Mouse (Mus musculus) forebrain, embryonic 10.5 days (tissue): ENCODE measurements around the gene Mybpc2. TPM values are rescaled to one million over a fixed set of nuclear protein-coding genes. Genes with fewer than 3 reads are reported as not detected.

ENCODE experiments used
- DNase-seq: peaks from one replicate; pipeline ENCODE4 v3.0.0-alpha.2; 2017; ENCODE audit warnings: low spot score; ENCODE audit errors: extremely low spot score
- H3K27ac ChIP-seq: fragments of 300-500 bp; sonication (generic); 2 replicates; pipeline ENCODE4 v1.5.1; 2016; ENCODE audit warnings: mild to moderate bottlenecking
- H3K27me3 ChIP-seq: fragments of 300-500 bp; sonication (generic); 2 replicates; pipeline ENCODE4 v1.6.1; 2016; ENCODE audit warnings: mild to moderate bottlenecking; ENCODE audit not compliant: poor library complexity, severe bottlenecking
- H3K36me3 ChIP-seq: fragments of 300-500 bp; sonication (generic); replicated peaks from 2 replicates; pipeline ENCODE4 v1.6.1; 2016; ENCODE audit warnings: mild to moderate bottlenecking, moderate library complexity
- H3K4me1 ChIP-seq: fragments of 300-500 bp; sonication (generic); 2 replicates; pipeline ENCODE4 v1.6.1; 2016
- H3K4me3 ChIP-seq: fragments of 300-500 bp; sonication (generic); 2 replicates; pipeline ENCODE4 v1.5.1; 2016; ENCODE audit warnings: mild to moderate bottlenecking, moderate library complexity
- H3K9me3 ChIP-seq: fragments of 300-500 bp; sonication (generic); 2 replicates; pipeline ENCODE4 v1.6.1; 2016; ENCODE audit warnings: mild to moderate bottlenecking, moderate library complexity
- WGBS: fragments of 180-500 bp; shearing (Covaris S2); methylation state at CpG from one replicate; pipeline ENCODE4 v1.1.7; 2016; 5-methylcytosine and 5-hydroxymethylcytosine counted together
- polyA plus RNA-seq: library from polyadenylated mRNA; unstranded; fragments of >200 nt; fragmentation: Nextera tagmentation; extraction: Ambion mirVana; gene quantifications from 2 replicates; pipeline ENCODE4 v1.2.1, GENCODE M21; 2016

Mybpc2 gene
- 0.06 and 0.12 TPM in 2 replicates for polyA plus RNA-seq

DNA sequence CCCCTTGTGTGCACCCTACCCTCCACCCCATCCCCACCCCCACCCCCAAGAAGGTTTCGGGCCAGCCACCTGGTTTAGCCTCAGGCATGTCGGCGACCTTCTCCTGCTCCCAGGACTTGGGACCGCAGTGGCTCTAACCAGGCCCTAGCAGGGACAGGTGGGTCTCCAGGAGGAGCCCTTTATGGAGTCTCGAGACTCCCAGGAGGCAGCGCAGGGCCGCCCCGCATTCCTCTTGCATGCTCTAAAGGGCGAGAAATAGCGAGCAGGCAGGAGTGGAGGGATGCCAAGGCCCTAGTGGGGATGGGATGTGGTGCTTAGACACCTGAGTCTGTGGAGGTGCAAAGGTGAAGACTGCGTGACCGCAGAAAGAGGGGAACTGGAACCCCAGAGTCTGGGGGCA, at the start of gene Mybpc2:
Mybpc2 (minus strand) TSS at position 155 of the 400 bp plus-strand sequence.
- 30% methylated on average over 12 of the region's 12 CpGs for WGBS
- H3K27ac ChIP-seq: peak within 1 kb of the TSS; percentile 40; the same call in 1 of the 2 replicates
- peaks cover 90% of the 10 kb centered on the region for H3K27me3 ChIP-seq
- peaks cover 36% of the 10 kb centered on the region for H3K4me1 ChIP-seq
- no peaks in the 10 kb centered on the region for H3K36me3 ChIP-seq
- no peaks in the 10 kb centered on the region for H3K9me3 ChIP-seq
- DNase-seq: no peak
- H3K4me3 ChIP-seq: peak within 1 kb of the TSS; percentile 22; the same call in 1 of the 2 replicates

DNA sequence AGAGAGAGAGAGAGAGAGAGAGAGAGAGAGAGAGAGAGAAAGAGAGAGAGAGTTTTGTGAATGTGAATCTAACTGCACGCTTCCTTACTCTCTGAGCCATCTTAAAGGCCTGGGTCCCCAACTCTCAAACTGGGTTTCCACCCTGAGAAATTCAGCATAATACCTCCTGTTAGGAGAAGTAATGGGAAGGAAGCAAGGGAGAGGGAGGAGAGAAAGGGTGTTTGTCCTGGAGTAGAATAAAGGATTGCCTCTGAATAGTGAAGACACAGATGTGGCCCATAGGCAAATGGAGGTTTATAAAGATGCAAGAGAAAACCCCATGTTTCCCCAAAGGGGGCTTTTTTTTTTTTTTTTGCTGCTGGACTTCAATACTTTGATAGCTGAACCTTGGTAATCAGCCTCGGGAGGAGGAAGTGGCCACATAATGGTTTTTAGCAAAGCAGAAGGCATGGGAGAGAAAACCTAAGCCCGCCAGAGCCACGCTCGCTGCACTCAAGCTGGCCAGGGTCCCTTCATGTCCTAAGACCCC, 48.6 kb upstream of the Mybpc2 start:
- Histone ChIP-seq H3K4me1 (peaks cover 15% of the 10 kb centered on the region), H3K9me3 (no peaks in the 10 kb centered on the region), H3K36me3 (no peaks in the 10 kb centered on the region), H3K27me3 (peaks cover 22% of the 10 kb centered on the region; the same call in 1 of the 2 replicates), H3K4me3 (no peak overlapping the region), H3K27ac (no peak overlapping the region)
- 77% methylated on average over 5 of the region's 5 CpGs for WGBS
- no peak for DNase-seq

DNA sequence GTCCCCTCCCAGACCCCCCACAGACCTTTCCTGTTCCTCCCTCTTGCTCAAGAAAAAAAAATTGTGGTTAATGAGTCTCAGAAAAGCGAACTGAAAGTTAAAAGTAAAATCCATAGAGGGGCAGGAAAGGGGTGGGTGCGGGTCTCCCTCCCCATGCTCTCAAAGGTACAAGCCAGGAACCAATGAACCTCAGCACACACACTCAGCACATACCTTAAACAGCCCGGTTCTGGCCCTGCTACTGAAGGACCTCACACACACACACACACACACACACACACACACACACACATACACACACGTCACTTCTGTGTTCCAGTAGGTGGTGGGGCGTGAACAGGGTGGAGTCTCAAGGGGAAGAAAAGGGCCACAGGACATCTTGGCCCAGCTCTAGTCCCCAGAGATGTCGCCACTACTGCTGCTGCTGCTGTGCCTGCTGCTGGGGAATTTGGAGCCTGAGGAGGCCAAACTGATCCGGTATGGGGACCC, 47.8 kb upstream of the Mybpc2 start, which contains the start of gene Napsa:
Napsa (plus strand) TSS at position 168 of the 489 bp plus-strand sequence.
- H3K4me1 ChIP-seq: peaks cover 15% of the 10 kb centered on the region
- no peak for DNase-seq
- no peaks in the 10 kb centered on the region for H3K9me3 ChIP-seq
- no peak within 1 kb of the TSS for H3K4me3 ChIP-seq
- H3K27me3 ChIP-seq: peaks cover 25% of the 10 kb centered on the region; the same call in 1 of the 2 replicates
- H3K36me3 ChIP-seq: no peaks in the 10 kb centered on the region
- no peak within 1 kb of the TSS for H3K27ac ChIP-seq
- 40% methylated on average over 7 of the region's 7 CpGs for WGBS

DNA sequence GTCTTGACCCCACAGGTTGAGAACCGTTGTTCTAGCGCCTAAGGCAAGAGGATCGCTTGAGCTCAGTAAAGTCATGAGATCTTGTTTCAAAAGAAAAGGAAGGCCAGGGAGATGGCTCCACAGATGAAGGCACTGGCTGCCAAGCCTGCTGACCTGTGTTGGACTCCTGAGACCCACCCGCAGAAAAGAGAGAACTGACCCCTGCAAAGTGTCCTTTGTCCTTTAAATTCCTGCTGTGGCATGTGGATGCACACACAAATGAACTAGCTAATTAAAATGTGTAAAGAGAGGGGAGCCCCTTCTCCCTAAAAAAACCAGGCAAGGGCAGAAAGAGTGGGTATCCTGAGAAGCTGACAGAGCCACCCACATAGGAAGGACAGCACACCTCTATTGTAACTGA, 47.4 kb upstream of the Mybpc2 start:
- H3K36me3 ChIP-seq: no peaks in the 10 kb centered on the region
- no peaks in the 10 kb centered on the region for H3K9me3 ChIP-seq
- no peak for DNase-seq
- no peak overlapping the region for H3K4me3 ChIP-seq
- peaks cover 15% of the 10 kb centered on the region for H3K4me1 ChIP-seq
- H3K27ac ChIP-seq: no peak overlapping the region
- peaks cover 25% of the 10 kb centered on the region; the same call in 1 of the 2 replicates for H3K27me3 ChIP-seq
- whole genome bisulfite sequencing: 28% methylated on average over 4 of the region's 4 CpGs

DNA sequence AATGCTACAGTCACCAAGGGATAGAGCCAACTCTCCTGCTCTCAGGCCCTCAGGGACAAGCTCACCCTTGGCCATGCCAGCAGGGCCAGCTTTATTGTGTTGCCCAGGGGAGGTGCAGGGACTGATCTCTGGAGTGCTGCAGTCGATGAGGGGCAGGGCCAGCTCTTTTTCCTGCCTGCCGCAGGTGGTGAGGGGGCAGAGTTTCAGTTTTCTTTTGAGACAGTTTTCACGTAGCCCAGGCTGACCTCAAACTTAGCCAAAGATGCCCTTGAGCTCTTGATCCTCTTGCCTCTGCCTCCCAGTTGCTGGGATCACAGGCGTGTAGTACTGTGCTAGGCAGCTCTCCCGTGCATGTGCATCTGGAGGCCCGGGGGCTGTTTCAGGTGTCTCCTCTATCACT, 46.5 kb upstream of the Mybpc2 start:
- Histone ChIP-seq H3K36me3 (no peaks in the 10 kb centered on the region), H3K9me3 (no peaks in the 10 kb centered on the region), H3K4me1 (peaks cover 15% of the 10 kb centered on the region), H3K4me3 (no peak overlapping the region), H3K27me3 (peaks cover 25% of the 10 kb centered on the region; the same call in 1 of the 2 replicates), H3K27ac (no peak overlapping the region)
- 86% methylated on average over 6 of the region's 6 CpGs for WGBS
- no peak for DNase-seq

DNA sequence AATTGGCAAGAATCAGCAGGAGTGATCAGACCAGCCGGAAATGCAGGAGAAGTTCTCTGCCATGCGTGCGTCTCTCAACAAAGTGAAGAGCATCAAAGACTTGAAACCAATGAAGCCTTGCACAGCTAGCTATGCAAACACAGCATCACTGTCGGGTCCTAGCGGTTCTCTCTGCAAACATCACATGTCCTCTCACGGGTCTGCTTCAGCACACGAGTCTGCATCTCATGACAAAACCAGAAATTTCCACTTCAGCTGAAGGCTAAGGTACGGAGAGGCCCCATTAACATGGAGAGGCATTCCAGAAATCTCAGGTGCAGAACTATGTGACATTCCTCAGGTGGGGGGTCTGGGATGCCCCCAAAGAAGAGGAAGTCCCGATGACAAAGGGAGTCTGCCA, 44.3 kb upstream of the Mybpc2 start:
- no peaks in the 10 kb centered on the region for H3K9me3 ChIP-seq

DNA sequence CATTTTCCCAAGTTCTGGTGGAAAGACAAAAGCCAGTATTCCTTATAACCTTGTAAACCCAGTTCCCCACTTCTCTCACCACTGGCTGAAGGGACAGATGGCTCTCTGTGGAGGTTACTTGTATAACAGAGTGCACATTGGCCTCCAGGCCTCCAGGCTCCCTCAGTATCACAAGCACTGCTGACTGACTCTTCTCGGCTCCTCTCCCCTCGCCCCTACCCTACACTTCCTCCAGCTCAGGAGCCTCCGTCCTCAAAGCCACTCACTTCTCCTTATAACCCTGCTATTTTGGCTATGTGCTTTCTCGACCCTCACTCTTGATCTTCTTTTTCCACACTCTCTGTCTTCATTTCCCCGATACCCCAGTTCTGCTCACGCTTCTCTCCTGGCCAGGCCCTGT, 41.0 kb upstream of the Mybpc2 start:
- no peaks in the 10 kb centered on the region for H3K9me3 ChIP-seq
- H3K4me3 ChIP-seq: no peak overlapping the region
- 0 out of 2 replicates have a peak, but pooled peaks cover 4% of the 10 kb centered on the region for H3K27me3 ChIP-seq
- H3K27ac ChIP-seq: no peak overlapping the region
- no peaks in the 10 kb centered on the region for H3K4me1 ChIP-seq
- H3K36me3 ChIP-seq: no peaks in the 10 kb centered on the region
- 81% methylated on average over 6 of the region's 6 CpGs for WGBS
- no peak for DNase-seq

More for the DNA sequence above, 44.3 kb upstream of the Mybpc2 start:
- Histone ChIP-seq H3K27me3 (peaks cover 23% of the 10 kb centered on the region; the same call in 1 of the 2 replicates), H3K36me3 (no peaks in the 10 kb centered on the region), H3K4me1 (peaks cover 15% of the 10 kb centered on the region), H3K27ac (no peak overlapping the region), H3K4me3 (no peak overlapping the region)
- WGBS: 81% methylated on average over 9 of the region's 9 CpGs
- no peak for DNase-seq

DNA sequence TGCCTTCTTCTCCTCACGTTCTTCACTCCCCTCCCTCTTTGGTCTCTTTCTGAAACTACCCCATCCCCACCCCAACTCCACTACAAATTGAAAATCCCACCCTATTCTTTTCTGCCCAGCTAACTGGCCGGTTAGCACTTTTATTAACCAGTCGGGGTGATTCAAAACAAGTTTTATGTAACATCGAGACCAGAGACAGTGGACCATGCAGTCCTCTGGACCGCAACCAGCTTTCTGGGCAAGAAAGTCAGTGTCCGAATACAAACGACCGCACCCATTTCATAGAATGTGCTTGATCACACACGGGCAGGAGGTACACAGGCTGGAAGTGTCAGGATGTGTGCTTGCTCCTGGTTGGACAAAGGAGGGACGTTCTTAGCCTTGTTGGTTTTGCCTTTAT, 40.0 kb upstream of the Mybpc2 start:
- Histone ChIP-seq H3K4me3 (no peak overlapping the region), H3K9me3 (no peaks in the 10 kb centered on the region), H3K27ac (no peak overlapping the region), H3K36me3 (no peaks in the 10 kb centered on the region), H3K4me1 (no peaks in the 10 kb centered on the region), H3K27me3 (0 out of 2 replicates have a peak, but pooled peaks cover 4% of the 10 kb centered on the region)
- 87% methylated on average over 10 of the region's 10 CpGs for WGBS
- no peak for DNase-seq

DNA sequence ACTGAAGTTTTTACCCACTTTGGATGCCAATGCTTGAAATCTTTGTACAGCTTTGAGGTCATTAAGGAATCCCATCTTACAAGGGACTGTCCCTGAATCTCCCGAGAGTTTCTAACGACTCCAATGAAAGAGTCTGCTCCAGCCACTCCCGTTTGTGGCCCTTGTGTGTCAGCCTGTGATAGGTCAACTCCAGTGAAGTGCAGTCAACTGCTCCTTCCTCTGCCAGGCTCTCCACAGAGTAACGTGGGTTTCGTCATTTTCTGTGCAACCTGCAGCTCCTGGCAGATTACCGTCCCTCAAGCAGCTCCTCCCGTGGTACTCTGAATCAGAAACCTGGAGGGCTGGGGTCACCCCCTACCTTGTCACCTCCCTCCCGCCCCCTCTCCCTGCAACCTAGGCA, 38.8 kb upstream of the Mybpc2 start:
- Histone ChIP-seq H3K9me3 (no peaks in the 10 kb centered on the region), H3K4me3 (no peak overlapping the region), H3K4me1 (no peaks in the 10 kb centered on the region), H3K27ac (no peak overlapping the region), H3K27me3 (0 out of 2 replicates have a peak, but pooled peaks cover 4% of the 10 kb centered on the region), H3K36me3 (no peaks in the 10 kb centered on the region)
- DNase-seq: no peak
- 52% methylated on average over 8 of the region's 8 CpGs for WGBS

DNA sequence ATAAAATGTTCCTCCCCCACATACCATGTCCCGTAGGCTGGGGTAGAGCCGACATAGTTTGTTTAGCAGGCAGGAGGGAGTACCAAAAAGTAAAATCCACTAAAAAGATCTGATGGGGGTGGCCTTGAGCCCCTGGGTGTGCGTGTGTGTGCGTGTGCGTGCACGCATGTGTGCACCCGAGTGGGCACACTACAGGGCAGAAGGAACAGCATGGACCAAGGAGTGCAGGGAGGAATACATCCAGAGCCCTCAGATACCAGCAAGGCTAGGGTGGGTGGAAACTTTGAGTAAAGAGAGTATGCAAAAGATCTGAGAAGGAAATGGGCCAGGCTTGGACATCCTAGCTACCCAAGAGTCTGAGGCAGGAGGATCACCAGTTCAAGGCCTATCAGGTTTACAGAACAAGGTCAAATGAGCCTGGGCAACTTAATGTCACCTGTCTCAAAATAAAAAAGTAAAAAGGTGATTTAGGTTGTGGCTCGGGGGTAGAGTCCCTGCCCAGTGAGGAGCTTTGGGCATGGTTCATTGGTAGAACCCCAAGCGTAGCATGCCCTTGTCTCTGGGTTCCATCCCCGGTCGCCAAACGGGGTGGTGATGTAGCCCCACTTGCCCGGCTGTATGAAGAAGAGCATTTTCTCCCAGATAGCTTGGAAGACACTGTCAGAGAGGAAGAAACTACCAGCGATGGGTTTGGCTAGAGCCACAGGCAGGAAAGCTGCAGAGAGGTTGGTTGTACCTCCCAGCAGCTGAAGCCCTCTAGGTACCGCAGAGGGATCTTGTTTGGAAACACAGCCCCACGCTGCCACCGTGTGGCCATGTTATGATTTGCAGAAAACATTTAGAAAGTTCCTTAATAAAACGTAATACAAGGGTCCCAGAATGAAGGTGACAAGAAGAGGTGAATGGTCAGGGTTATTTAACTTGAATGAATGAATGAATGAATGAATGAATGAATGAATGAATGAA, 36.3 kb upstream of the Mybpc2 start:
- peak; percentile 74 for DNase-seq
- Histone ChIP-seq H3K4me3 (no peak overlapping the region), H3K36me3 (no peaks in the 10 kb centered on the region), H3K27me3 (no peaks in the 10 kb centered on the region), H3K27ac (no peak overlapping the region), H3K9me3 (no peaks in the 10 kb centered on the region), H3K4me1 (no peaks in the 10 kb centered on the region)
- 57% methylated on average over 18 of the region's 18 CpGs for WGBS

DNA sequence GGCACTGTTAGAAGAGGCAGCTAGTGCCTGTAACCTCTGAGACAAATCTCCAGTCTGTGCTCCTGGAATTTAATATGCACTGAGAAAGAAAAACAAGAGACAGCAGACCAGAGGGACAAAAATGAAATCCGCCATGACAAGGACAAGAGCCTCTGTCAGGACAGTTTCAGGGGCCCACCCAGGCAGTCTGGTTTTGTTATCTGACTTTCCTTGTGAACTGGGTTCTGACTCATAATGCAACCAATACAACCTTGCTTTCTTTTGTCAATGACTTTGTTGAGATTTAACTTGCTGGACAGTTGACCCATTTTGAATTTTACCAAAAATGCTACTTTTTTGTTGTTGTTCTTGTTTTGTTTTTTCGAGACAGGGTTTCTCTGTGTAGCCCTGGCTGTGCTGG, 33.2 kb upstream of the Mybpc2 start:
- H3K27ac ChIP-seq: no peak overlapping the region
- H3K27me3 ChIP-seq: no peaks in the 10 kb centered on the region
- H3K4me3 ChIP-seq: no peak overlapping the region
- H3K4me1 ChIP-seq: peaks cover 15% of the 10 kb centered on the region
- 76% methylated on average over 2 of the region's 2 CpGs for WGBS
- no peak for DNase-seq
- peaks cover under 1% of the 10 kb centered on the region; the same call in 1 of the 2 replicates for H3K36me3 ChIP-seq
- H3K9me3 ChIP-seq: no peaks in the 10 kb centered on the region

DNA sequence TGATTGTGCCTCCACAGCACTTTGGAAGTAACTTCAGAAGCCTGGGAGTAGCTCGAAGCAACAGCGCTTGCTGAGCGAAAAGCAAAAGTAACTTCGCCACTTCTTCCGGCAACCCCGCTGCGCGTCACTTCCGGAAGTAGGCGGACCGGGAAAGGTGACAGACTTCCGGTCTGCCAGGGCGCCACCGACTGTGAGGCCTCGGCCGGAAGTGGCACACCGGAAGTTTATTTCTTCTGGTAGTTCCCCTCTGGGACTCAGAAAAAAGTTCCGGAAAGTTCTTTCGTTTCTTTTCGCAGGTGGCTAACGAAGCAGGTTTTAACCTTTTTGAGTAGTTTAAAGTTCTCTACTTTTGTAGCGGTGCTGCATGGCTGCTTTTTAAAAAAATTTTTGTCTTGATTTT, 29.4 kb upstream of the Mybpc2 start, which contains the start of gene Nr1h2:
Nr1h2 (minus strand) TSS at position 126 of the 400 bp plus-strand sequence.
- no peaks in the 10 kb centered on the region for H3K27me3 ChIP-seq
- peaks cover 22% of the 10 kb centered on the region for H3K4me1 ChIP-seq
- H3K9me3 ChIP-seq: no peaks in the 10 kb centered on the region
- H3K4me3 ChIP-seq: peak within 1 kb of the TSS; percentile 89
- DNase-seq: peak; percentile 96
- peak within 1 kb of the TSS; percentile 90 for H3K27ac ChIP-seq
- WGBS: under 1% methylated on average over 22 of the region's 22 CpGs
- H3K36me3 ChIP-seq: peaks cover 34% of the 10 kb centered on the region
